Mouse (Mus musculus) left cerebral cortex, postnatal 10 days (tissue): Measurements from ENCODE around the gene St6galnac4. TPM values are rescaled to one million over a fixed set of nuclear protein-coding genes. Genes with fewer than 3 reads are reported as not detected.

ENCODE experiments used
- DNase-seq, 2 experiments: peaks; one replicate each; pipeline ENCODE4 v3.0.0; 2021 to 2022; ENCODE audit warnings: low spot score in 2 of 2, mixed read lengths in 1 of 2; ENCODE audit errors: extremely low spot score in 1 of 2
- intact Hi-C: fragments of 180-260 bp; cut with DNase I; formaldehyde crosslinking; loops from one replicate; pipeline ENCODE4 v1.15.1; 2025
- total RNA-seq, 2 experiments: library from RNA; stranded (reverse); gene quantifications; 2 replicates each; pipeline ENCODE4 v1.2.3; 2021

The St6galnac4 gene
- total RNA-seq, 2 experiments from 2014 or later, result 32.3 to 32.6 TPM

DNA sequence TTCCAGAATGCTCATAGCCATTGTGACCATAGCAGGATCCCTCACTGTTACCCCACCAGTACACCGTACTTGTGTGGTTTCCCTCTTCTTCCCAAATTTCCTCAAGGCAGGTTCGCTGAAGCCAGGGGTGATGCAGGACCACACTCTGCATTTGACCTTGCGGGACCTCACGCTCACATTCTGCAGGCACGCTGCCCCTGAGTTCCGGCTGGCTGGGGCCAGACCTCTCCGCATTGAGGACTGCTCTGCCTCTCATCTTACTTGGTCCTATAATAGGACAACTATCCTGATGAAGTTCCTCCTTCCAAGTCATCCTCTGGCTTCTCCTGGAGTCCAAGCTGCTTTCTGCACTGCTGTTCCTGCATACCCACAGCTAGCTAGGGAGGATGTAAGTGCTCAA lies 49.7 kb downstream of the St6galnac4 start:
- intact Hi-C loops, result no loop called here
- no peak for DNase-seq

DNA sequence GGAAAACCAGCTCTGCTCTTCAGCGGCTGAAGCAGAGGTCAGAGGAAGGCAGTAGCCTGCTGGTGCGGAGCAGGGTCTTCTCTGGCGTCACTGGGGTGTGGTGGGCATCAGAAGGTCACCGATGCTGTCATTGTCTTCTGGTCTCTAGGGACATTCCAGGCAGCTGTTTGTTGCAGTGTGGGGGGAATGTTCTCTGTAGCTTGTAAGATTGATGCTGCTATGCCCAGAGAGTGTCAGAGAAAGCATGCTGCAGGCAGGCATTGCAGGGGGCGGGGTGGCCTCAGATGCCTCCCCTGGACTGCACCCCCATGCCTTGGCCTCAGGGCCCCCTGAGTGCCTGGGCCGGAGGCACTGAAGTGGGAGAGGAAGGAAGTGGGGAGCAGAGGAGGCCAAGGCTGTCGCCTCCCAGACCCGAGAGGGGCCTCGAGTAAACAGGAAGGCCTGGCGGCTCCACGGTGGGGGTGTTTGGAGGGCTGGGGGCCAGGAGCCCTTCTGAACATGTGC lies 50.9 kb downstream of the St6galnac4 start:
- peak in 1 of 2 experiments; percentile 87 for DNase-seq
- intact Hi-C loops, result no loop called here

GRCm38 (mm10) chr2:32639632-32640031 lies 52.7 kb downstream of the St6galnac4 start:
- intact Hi-C loops, result no loop called here
- no peak for DNase-seq

DNA sequence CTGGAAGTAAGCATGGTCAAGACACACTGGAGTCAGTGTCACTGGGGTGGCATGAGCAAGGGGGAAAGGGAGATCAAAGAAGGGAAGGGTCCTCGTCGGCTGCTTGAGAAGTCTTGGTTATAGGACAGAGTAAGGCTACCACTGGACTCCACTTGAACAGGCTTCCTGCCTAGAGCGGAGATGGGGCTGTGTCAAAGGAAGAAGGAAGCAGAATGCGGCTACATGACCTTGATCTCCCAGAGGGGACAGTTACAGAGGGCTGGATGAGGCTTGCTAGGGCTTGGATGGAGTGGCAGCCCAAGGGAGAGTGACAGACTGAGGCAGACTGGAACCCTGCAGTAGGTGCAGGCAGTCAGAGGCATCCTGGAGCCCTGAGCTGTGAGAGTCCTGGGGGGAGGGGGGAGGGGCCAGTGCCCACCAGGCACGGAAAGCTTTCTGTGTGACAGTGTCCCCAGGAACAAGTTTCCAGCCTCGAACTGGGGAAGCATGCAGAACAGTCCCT lies 53.7 kb downstream of the St6galnac4 start:
- intact Hi-C loops, result no loop called here
- no peak for DNase-seq

DNA sequence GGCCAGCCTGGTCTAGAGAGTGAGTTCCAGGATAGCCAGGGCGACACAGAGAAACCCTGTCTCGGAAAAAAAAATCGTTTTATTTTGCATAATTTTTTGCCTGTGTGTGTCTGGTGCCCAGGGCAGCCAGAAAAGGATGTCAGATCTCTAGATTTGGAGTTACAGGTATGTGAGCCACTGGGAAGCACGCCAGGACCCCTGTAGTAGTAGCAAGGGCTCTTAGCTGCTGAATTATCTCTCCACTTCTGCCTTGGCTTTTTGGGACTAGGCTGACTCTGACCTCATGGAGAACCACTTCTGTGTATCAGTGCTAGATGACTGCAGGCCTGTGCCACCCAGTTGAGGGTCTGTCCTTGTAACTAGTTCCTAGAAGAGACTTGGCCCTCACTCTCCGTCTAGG lies 54.9 kb downstream of the St6galnac4 start:
- DNase-seq, result no peak
- intact Hi-C loops, result no loop called here

DNA sequence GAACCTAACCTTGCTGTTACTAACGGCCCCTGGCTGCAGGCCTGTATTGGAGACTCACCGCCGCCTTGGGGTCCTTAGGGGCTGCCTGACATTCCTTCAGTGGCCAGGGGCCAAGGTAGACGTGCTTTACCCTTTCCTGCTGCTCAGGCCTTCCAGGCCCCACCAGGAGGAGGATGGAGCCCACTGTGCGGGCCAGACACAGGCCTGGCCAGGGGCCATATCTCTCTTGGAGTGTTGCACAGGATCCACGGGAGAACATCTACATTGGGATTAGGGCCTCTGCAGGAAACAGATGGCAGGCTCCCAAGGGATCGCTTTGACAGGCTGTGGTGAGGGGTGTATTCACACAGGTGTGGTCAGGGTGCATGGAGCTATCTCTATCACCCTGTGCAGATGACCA lies 55.9 kb downstream of the St6galnac4 start:
- intact Hi-C loops, result no loop called here
- DNase-seq, result peak in 1 of 2 experiments; percentile 84

- intact Hi-C loops, result no loop called here
Measured at GRCm38 (mm10) chr2:32644083-32644482, 57.2 kb downstream of the St6galnac4 start.

GRCm38 (mm10) chr2:32644799-32645475 lies 58.0 kb downstream of the St6galnac4 start:
- intact Hi-C loops, result no loop called here
- DNase-seq, result no peak

More at GRCm38 (mm10) chr2:32644083-32644482, 57.2 kb downstream of the St6galnac4 start:
- no peak for DNase-seq

GRCm38 (mm10) chr2:32645647-32646046 lies 58.8 kb downstream of the St6galnac4 start:
- intact Hi-C loops, result no loop called here
- DNase-seq, result no peak

DNA sequence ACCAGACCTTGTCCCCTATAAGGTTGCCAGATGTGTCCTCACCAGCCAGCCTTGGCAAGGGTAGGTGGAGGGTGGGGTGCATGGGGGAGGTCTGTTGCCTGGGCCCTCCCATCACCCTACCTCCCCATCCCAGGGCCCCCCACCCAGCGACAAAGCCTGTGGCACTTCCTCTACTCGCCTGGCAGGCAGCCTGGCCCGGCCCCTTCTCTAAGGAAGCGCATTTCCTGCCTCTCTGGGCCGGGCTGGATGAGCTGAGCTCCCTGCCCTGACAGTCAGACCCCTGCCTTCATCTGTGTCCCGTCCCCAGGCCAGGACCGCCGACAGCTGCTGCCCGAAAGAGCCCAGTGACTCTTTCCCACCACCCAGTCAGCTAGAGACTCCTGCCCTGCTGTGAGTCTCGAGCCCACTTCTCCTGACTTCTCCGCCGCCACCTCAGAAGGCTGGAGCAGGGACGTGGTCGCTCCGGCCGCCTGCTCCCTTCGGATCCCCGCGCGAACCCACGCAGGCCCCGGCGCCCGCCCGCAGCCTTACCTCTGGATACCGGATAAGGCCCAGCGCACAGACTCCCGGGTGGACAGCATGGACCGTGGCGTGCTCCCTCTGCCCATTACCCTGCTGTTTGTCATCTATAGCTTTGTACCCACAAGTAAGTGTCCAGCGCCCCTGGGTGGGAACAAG lies 59.6 kb downstream of the St6galnac4 start, which contains the start of gene Eng:
Gene Eng, plus strand, starts transcription at position 217 of the 678 bp plus-strand sequence.
- peak in 1 of 2 experiments; percentile 89 for DNase-seq
- intact Hi-C loops, result no loop called here

DNA sequence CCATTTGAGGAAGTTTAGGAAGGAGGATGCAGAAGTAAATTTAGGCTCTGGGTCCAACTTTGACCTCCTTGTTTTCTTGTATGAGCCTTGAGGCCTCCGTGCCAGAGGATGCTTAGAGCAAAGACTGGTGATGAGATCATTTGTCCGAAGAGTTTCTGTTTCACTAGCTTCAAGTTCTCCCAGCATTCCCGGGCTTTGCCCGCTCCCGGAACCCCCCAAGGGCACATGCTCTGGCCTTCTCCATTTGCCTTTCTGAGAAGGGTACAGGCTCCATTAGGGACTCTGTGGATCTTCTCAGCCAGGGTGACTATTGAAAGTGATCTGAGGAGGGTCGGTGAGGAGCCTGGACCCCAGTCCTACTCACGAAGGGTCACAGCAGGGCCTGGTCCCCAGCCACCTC lies 60.5 kb downstream of the St6galnac4 start:
- intact Hi-C loops, result no loop called here
- no peak for DNase-seq

Other genes with a start within 250 kb of the St6galnac4 start
- gene Ciz1, start 234.8 kb upstream of the St6galnac4 start, total RNA-seq, result 10 to 100 TPM; 65.2 to 75.1 TPM
- gene Dnm1, start 233.8 kb upstream of the St6galnac4 start, total RNA-seq, result 100 to 1,000 TPM; 707 to 727 TPM
- gene 1110008P14Rik, start 205.2 kb upstream of the St6galnac4 start, total RNA-seq, result 100 to 1,000 TPM; 168 to 176 TPM
- gene Lcn2, start 198.8 kb upstream of the St6galnac4 start, total RNA-seq, result 1 to 10 TPM; 1.7 to 3.4 TPM
- 10 to 100 TPM; 46.5 to 46.9 TPM for gene Ptges2, start 191.2 kb upstream of the St6galnac4 start, total RNA-seq
- 1 to 10 TPM; 3.3 to 3.7 TPM for gene Naif1, start 136.6 kb upstream of the St6galnac4 start, total RNA-seq
- gene Slc25a25, start 135.7 kb upstream of the St6galnac4 start, total RNA-seq, result 10 to 100 TPM; 48.9 to 51.3 TPM
- 10 to 100 TPM; 28.2 to 28.9 TPM for gene Fam102a, start 51.8 kb upstream of the St6galnac4 start, total RNA-seq
- 10 to 100 TPM; 83.9 to 86.8 TPM for gene Dpm2, start 16.2 kb upstream of the St6galnac4 start, total RNA-seq
- 10 to 100 TPM; 13.5 to 13.6 TPM for gene Pip5kl1, start 12.3 kb upstream of the St6galnac4 start, total RNA-seq
- gene 9430097D07Rik, start 11.4 kb upstream of the St6galnac4 start, total RNA-seq, result 1 to 10 TPM in 1 of 2 experiments, under 1 TPM in 1; 0.81 to 1.2 TPM
- 100 to 1,000 TPM; 122 to 127 TPM for gene St6galnac6, start 12.6 kb downstream of the St6galnac4 start, total RNA-seq
- gene Ak1, start 34.7 kb downstream of the St6galnac4 start, total RNA-seq, result 100 to 1,000 TPM; 156 TPM
- 10 to 100 TPM; 24.9 to 25.2 TPM for gene Eng, start 59.5 kb downstream of the St6galnac4 start, total RNA-seq
- 10 to 100 TPM; 11.4 to 14.4 TPM for gene Fpgs, start 117.0 kb downstream of the St6galnac4 start, total RNA-seq
- 10 to 100 TPM; 89.3 to 92.5 TPM for gene Cdk9, start 126.0 kb downstream of the St6galnac4 start, total RNA-seq
- gene Sh2d3c, start 134.0 kb downstream of the St6galnac4 start, total RNA-seq, result 10 to 100 TPM; 33.0 to 37.3 TPM
- 1 to 10 TPM; 2.3 to 2.9 TPM for gene 6330409D20Rik, start 153.9 kb downstream of the St6galnac4 start, total RNA-seq
- 10 to 100 TPM; 28.6 to 28.9 TPM for gene Tor2a, start 170.1 kb downstream of the St6galnac4 start, total RNA-seq
- under 1 TPM; 0.22 to 0.36 TPM for gene Ttc16, start 188.5 kb downstream of the St6galnac4 start, total RNA-seq
- 10 to 100 TPM in 1 of 2 experiments, 1 to 10 TPM in 1; 8.4 to 10.3 TPM for gene Ptrh1, start 188.7 kb downstream of the St6galnac4 start, total RNA-seq
- not detected for gene Cfap157, start 197.3 kb downstream of the St6galnac4 start, total RNA-seq